Mouse (Mus musculus): ENCODE measurements around the gene 3110070M22Rik.
A peak's percentile ranks its signal among the peaks of the same experiment; 100 is the strongest.
"Not testable (repeated sequence)": the region's sequence is repeated elsewhere in the genome, so short reads cannot be mapped to it uniquely, and the experiment has no call there.

Gene 3110070M22Rik

DNA sequence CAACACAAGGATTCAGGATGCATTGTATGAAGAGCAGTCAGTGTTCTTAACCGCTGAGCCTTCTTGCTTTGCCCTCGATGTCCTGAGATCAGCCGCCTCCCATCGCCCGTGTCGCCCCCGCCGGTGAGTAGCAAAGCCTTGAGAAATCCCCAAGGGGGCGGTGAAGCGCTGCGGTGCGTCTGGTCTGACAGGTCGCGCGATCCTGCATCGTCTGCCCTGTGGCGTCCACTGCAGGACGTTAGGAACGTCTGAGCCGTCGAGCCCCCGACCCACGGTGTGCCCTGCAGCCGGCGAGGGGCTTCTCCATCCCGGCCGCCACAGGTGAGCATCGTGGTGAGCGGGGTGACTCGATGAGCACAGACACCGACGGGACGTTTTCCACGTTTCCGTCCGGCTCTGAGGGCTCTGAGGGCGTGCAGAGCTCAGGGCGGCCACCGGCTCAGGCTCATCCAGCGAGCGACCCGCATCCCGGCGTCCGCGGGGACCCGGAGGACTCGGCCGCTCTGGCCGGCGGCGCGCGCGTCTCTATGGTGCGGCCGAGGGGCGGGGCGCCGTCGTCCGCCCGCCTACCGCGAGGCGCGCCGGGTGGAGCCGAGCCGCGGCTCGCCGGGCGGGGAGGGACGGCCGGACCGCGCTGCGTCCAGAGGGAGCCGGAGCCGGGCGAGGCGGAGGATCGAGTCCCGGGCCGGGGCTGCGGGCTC lies at the start of gene 3110070M22Rik, which contains the start of gene Tmem267:
Gene 3110070M22Rik (minus strand): TSS at position 504 of the 701 bp plus-strand sequence.
Gene Tmem267 (plus strand): TSS at position 160 of the 701 bp plus-strand sequence.
- peak; percentile 93 for DNase-seq

DNA sequence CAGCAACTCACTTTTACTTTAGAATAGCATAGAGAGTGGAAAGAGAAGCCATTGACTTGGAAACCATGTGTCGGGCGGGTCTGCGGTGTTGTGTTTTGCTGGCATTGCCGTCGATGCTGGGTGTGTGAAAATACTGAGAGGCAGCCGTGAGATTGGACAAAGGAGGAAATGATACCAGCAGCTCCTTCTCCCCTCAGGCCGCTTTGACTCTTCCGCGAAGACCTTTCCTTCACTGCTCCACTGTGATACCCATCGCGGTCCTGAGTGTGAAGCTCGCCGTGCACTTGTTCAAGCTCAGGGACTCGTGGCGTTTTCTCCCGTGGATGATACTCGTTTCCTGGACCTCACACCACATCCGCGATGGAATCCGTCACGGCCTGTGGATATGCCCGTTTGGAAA lies 6.8 kb upstream of the 3110070M22Rik start:
- DNase-seq: not testable (repeated sequence)

DNA sequence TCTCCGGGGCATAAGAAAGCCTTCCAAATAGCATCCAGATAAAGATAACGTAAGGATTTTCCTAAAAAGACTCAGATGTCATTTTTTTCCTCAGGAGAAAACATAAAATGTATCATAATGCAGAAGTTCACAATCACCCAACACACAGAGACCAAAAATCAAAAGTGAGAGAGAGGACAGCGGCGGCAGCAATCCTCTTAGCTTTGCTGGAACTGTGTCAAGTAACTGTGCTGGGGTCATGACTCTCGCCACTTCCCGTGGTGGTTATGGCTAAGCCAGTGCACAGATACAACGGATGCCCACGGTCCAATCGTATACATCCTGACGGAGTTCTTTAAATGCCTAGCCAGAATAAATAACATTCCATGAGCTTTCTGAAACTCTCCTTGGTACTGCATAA lies 3.9 kb upstream of the 3110070M22Rik start:
- DNase-seq: not testable (repeated sequence)

DNA sequence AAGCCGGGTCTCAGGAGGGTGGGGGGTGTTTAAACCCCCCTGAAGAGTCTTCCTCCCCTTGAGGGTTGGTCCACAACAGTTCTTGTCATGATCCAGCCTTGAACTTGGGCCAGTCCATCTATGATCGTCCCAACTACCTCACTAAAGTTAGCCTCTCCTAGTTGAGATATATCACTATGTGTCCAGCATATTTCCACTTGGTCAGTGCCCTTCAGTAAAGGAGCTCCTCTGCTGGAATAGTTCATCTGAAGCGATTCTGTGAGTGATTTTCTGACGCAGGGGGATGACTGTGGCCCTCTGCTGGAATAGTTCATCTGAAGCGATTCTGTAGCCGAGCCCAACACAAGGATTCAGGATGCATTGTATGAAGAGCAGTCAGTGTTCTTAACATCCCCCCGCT lies 829 bp downstream of the 3110070M22Rik start:
- DNase-seq: peak; percentile 4

DNA sequence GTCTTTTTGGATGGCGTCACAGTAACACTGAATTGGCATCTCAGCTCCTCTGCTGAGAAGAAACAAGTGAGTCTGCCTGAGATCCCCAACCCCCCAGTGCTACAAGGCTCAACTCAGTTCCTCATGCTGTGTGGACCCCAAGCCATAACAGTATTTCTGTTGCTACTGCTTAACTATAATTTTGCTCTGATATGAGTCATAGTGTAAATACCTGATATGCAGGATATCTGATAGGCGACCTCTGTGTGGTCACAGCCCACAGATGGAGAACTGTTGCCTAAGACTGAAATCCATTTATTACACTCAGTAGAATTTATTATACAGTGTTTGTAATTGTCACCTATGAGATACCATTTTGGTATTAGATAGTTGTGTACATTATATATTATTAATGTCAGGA lies 10.4 kb downstream of the 3110070M22Rik start:
- no peak for DNase-seq

DNA sequence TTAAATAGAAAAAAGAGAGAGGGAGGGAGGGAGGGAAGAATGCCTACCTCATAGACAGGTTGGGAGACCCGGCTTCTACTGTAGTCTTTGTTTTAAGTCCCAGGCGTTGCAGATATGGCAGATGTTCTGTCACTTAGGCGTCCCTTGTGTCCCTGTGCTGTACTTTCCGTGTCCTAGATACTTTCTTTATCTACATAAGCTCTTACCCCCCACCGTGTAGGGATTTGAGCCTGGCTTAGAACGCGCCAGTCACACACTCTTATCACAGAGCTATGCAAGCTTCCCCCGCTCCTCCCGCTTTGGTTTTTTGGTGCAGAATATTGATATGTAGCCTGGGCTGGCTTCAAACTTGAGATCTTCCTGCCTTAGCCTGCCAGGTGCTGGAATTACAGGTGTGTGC lies 11.6 kb downstream of the 3110070M22Rik start:
- no peak for DNase-seq

DNA sequence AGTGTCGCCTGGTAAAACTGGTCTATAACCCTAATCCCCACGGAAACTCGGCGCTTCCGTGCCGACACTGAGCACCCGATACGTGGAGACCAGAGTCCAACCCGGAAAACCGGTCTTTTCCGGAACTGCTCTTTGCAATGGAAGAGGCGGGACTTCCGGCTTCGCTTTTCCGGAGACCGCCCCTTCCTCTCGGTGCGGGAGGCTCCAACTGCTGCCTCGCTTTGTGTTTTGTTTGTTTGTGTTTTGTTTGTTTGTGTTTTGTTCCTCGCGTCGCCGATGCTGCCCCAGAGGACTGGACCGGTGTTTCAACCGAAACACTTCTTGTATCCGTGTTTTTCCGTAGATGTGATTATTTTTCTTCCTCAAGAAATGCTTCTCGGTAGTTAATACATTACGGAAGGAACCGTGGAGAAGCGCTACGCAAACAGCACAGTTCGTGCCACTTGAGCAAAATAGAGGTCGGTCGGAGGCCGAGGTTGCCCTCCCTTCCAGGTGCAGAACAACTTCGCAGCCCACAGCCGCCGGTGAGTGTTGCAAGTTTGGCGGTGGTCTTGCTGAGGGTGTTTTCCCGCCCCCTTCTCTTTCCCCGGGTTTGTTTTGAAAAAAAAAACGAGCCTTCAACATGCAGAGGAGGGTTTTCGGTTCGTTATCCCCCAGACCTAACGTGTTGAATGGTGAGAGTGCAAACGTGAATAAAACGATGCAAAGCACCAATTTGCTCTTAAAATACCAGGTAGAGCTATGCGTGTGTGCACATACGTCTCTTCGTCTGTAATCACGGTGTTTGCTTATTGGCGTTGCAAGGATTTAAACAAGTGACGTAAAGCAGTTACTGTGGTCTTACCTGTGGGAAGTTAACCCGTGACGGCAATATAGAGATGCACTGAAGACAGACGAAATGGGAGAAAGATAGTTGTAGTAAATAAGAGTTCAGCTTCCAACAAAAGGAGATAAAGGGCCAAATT lies 25.3 kb downstream of the 3110070M22Rik start, which contains the start of gene 4833420G17Rik:
Gene 4833420G17Rik (plus strand): TSS at position 173 of the 965 bp plus-strand sequence.
- DNase-seq: peak; percentile 97

DNA sequence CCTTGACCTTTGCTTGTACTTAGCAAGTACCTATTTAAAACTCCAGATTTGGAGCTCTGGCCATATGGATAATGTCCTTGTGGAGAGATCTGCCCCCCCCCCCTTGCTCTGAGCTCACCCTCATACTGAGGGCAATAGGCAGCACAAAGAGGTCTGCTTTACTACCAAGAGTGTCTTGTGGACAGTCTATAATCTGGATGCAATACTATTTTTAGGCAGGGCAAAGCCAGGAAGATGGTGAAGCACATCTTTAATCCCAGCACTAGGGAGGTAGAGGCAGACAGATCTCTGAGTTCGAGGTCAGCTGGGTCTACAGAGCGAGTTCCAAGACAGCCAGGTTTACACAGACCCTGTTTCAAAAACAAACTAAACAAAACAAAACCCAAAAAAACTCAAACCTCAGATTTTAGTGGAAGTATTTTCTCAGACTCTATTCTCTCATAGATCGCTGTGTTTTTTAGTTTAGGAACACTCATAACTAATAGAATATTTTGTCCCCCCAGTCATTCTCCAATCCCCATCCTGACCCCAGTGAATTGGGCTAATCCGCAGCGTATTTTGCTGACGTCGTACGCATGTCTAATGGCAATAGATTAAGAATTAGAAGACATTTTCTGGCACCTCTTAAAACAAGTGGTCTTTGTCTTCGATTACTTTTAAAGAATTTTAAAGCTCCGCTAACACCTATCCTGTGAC lies 26.1 kb downstream of the 3110070M22Rik start:
- peak; percentile 5 for DNase-seq

DNA sequence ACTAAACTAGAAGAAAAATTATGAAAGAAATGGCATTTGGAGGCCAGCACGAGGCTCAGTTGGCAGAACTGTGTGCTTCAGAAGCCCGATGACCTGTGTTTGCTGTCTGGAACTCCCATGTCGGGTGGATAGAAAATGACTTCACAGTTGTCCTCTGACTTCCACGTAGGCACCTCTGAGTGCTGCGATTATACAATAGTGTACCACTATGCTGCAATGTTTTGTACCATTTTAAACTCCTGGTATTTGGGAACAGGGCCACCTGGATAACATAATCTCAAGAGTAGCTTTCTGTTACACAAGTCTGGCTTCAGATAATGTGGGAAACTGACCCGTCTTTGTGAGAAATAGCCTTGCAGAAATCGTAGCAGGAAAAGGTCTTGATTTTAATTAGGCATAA lies 31.8 kb downstream of the 3110070M22Rik start:
- no peak for DNase-seq

DNA sequence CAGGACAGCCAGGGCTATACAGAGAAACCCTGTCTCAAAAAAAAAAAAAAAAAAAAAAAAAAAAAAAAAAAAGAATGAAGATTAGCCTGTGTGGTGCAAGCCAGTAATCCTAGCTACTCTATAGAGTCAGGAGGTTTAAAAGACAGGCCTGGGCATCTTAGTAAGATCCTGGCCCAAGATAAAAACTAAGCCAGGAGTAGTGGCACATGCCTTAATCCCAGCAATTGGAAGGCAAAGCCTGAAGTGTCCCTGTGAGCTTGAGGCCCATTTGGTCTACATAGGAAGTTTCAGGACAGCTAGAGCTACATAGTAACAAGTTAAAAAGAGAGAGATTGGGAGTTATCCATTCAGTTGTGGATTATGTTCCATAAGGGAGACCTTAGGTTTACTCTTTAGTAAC lies 33.1 kb downstream of the 3110070M22Rik start:
- no peak for DNase-seq

DNA sequence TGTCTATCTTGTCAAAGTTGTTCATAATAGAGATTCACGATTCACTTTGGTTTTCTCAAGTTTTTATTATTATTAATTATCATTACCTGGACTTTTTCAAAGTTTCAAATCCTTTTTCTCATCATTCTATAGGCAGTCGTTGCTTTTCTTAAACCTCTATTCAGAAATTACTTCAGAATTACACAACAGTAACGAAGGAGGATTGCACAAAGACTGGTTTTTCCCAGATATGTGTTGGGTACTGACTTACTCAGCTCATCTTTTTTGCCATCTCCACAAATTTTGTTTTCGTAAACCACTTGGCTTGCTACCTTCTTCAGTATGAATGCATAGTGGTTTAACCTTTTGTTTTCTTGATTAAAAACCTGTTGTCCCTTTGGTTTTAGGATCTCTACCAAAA lies 34.6 kb downstream of the 3110070M22Rik start:
- DNase-seq: no peak

DNA sequence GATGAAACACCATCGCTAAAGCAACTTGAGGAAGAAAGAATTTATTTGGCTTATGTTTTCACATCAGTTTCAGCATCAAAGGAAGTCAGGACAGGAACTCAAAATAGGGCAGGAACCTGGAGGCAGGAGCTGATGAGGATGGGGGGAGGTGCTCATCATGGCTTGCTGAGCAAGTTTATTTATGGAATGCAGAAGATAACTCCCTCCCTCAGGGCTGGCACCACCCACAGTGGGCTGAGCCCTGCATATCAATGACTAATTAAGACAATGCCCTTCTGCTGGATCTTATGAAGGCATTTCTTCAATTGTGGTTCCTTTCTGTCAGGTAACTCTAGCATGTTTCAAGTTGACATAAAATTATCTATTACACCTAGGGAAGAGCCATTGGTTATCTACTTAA lies 45.9 kb downstream of the 3110070M22Rik start:
- DNase-seq: no peak
